Mouse (Mus musculus) CD4-positive naive resting alpha-beta T cell, adult 57 days (primary cell): Measurements from ENCODE around the gene Acp6. TPM values are rescaled to one million over a fixed set of nuclear protein-coding genes. Genes with fewer than 3 reads are reported as not detected.

Source experiments
- total RNA-seq: library from RNA; stranded (reverse); gene quantifications from one replicate; pipeline ENCODE4 v1.2.4, GENCODE M21; 2023

The Acp6 gene
- total RNA-seq: 53.7 TPM

GRCm38 (mm10) chr3:97158611-97159508 is at the start of gene Acp6:
Gene Acp6 (plus strand): TSS chr3:97158777.

Other genes with a start within 250 kb of the Acp6 start
- not detected for gene Gja8, start 232.8 kb upstream of the Acp6 start, total RNA-seq
- 50.8 TPM for gene Bcl9, start 139.1 kb downstream of the Acp6 start, total RNA-seq